Mouse (Mus musculus) cerebellum, adult 18-20 months (tissue): ENCODE data around the gene Irf2bp2.

Experiments
- DNase-seq, 2 experiments: peaks; one replicate each; pipeline ENCODE4 v3.0.0; 2021

The Irf2bp2 gene

DNA sequence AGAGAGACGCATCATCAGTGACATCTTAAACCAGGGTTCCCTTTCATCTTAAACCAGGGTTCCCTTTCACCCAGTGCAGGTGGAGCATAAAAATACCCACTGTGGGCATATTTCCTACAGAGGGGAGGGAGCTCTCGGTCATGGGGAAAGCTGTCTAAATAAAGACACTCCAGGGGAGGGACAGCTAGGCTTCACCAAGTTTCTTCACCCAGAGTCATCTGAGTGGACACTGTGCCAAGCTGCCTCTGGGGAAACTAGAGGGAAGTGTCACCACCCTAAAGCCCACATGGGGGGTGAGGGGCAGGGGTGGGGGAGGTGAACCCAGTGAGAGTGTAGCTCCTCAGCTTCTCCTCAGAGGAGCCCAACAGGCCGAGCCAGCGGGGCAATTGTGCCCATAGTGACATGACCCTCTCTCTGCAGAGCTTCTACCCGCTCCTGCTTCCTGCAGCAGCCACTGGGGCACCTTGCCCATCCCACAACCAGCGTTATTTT, 27.8 kb downstream of the Irf2bp2 start:
- DNase-seq: no peak

DNA sequence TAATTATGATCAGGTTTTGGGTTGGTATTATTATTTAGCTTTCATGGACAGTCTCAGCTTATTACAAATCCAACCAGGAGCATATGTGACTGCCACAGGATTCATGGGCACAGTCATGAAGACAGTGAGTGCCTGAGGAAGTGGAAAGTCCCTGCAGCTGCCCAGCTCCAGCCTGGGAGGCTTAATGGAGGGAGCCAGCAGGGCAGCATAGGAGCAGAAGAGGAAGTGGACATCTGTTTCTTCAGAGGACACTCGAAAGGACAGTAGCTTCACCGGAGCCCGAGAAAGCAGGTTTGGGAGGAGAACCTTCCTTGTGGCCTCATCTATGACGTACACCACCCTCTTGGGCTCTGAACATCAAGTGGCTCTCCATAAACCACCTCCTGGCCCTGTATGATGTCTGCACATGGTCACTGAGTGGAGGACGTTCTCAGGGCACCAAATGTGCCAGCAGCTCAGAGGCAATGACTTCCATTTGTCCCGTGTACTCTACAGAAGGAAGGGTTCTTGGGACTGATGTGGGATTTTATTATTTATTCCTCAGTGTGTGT, 28.5 kb downstream of the Irf2bp2 start:
- DNase-seq: no peak

DNA sequence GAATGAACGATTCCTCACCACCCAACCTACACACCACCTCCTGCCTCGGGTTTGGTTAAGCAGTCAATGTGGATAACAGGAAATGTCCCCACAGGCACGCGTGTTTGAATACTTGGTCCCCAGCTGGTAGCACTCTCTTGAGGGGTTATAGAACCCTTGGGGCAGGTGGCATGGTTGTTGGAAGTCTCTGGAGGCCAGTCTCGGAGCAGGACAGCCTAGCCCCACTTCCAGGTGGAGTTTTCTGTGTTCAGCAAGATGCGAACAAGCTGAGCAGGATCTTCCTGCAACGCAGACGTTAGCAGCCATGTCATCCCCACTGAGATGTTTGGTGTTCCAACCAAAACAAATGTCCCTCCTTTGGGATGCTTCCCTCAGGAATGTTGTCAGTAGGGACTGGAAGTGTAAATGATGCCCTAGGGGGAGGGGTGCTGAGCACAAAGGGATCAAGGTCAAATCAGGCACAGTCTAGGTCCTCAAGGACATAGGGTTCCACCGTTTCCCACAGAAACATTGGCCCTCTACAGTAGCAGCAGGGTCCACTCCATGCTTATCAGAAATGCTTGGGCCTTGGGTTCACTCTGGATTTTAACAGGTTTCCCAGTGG, 29.1 kb downstream of the Irf2bp2 start:
- DNase-seq: no peak

DNA sequence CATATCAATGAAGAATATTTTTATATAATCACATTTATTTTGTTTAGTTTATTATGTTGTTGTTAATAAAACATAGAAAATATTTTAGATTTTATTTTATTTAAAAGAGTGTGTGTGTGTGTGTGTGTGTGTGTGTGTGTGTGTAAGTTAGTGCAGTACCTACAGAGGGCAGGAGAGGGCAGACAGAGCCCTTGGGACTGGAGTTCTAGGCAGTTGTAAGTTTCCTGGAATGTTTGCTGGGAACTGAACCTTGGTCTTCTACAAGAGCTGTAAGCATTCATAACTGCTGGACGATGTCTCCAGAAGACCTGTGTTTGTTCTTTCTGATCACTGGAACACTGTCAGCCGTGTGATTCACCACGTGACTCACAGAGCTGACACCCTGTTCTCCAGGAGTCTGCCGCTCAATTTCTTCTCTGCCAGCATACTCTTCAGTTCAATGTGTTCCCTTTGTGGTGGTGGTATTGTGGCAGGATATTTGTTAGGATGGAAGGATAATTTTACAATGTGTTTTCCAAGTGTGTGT, 32.4 kb downstream of the Irf2bp2 start:
- DNase-seq: no peak

DNA sequence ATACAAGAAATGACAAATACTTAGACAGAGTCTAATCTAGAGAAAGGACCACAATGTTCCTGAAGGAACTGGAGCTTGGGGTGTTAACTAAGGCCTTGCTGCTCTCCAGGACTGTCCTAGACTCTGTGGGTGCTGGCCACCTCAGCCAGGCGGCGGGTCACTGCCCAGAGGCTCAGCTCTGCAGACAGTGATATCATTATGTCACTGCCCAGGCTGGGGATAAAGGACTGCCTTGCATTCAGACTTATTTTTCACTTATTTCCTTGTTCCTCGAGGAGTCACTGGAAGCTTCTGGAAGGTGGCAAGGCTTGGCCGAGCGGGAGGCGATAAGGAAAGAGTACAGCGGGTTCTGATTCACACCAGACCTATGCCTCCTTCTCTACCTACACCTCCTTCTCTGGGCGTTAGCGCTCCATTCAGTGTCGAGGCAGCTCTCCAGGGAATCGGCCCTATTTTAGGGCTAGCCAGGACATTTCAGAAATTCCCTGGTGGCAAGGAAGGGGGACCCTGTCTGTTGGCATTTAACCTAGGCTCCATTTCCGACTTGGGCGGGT, 35.3 kb downstream of the Irf2bp2 start:
- no peak for DNase-seq

DNA sequence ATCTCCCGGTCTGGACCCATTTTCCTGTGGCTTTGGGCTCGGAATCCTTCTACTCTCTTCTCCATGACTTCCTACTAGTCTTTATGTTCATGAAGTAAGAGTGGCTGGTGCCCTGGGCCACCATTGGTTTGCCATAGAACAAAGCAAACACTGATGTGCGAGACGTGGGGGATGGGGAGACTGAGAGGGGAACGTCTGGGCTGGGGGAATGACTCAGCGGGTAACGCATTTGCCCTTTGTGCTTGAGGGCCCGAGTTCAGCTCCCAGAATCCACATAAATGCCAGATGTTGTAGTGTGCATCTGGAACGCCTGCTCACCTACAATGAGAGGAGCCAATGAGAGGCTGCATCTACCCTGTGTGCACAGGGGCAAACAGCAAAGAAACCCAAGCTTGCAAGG, 36.4 kb downstream of the Irf2bp2 start:
- DNase-seq: no peak

DNA sequence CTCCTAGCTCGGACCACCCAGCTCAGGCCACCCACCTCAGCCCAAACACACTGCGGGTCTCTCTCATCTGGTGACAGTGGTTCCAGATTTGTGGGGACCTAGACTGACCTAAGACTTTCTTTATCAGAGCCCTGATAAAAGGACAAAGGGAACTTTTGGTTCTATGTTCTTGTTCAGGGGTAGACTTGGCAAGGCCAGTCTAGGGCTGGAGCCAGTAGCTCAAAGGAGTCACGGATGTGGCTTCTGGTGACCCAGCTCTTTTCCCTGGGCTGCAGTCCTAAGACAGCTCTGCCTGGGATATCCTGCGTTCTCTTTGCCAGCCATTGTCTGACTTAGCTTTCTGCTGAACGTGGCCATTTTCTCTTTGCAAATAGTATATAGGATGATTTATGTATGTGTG, 37.1 kb downstream of the Irf2bp2 start:
- no peak for DNase-seq

DNA sequence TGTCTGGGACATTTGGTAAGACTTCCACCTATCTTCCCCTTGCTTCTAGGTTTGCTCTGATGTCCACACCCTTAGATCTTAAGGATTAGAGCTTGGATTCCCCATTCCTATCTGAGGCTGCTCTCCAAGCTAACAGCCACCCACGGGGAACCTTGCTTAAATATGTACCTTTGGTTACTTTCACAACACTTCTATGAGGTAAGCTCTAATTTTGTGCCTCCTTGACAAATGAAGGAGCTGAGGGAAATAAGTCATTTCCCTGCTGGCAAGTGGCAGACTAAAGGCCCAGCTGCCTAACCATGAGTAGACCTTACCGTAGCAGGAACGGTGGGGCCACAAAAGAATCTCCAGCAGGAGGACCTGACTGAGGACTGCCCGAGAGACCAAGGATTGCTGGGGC, 39.0 kb downstream of the Irf2bp2 start:
- no peak for DNase-seq

DNA sequence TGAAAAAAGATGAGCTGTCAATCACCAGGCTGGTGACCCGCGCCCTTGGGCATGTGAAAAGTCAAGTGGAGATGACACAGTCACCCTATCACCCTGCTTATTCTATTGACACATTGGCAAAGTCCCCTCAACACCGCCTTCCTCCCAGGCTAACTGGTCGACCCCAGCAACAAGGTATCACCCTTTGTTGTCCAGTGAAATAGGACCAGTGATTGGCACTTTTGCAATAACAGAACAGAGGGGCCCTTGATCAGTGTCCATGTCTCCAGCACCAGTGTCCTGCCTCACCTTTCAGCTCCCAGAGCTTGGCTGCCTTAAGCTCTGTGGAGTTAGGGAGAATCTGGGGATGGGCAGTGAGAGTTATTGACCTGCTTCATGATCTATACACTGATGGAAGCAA, 41.9 kb downstream of the Irf2bp2 start:
- DNase-seq: no peak

DNA sequence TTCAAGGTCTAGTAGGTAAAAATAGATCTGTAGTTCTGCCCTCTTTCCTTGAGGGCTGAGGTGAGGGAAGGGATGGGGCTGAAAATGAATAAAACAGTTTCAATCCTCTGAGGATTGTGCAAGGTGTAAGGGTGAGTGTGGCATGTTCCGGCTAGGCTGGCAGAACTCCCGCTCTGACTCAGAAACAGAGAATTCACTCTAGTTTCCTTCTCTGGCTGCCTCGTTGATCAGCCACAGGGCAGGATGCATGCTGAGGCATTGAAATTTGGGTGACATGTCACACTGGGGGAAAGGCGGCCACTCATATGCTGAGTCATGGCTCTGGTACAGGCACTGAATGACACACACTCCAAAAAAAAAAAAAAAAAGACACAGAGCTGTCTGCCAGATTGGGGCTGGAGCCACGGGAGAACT, 42.8 kb downstream of the Irf2bp2 start:
- DNase-seq: peak; percentile 35 to 41

DNA sequence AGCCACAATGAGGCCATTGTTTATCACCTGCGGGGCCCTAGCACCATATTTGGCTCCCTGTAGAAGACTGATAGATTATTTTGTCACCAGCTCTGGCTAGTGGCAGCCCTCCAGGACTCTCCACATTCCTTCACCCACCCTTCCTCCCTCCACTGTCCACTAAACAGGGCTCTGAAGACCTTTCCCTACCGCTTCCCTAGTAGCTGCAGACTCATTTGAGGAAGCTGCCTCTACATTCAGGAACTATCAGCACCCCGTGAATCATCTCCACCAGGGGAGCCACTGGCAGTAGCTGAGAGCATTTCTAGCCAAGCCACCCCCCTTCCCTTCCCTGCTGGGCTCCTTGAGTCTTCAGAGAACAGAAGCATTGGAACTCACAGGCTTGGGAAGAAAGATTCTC, 45.9 kb downstream of the Irf2bp2 start:
- no peak for DNase-seq

DNA sequence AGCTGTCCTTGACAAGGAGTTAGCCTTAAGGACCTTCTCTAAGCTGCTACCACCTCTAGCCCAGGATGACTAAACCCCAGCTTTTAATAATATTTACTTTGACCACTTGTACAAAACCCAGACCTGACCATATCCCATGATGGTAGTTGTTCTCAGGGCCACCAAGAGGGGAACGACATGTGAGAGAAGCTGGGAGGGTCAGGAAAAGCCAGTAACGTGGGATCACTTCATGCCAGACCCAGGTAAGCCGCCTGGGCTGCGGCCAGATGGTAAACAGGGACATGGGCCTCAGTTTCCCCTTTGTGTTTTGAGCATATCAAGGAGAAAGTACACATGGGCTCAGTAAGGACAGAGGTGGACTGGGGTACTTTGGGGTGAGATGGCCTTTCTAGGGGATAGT, 46.4 kb downstream of the Irf2bp2 start:
- no peak for DNase-seq

DNA sequence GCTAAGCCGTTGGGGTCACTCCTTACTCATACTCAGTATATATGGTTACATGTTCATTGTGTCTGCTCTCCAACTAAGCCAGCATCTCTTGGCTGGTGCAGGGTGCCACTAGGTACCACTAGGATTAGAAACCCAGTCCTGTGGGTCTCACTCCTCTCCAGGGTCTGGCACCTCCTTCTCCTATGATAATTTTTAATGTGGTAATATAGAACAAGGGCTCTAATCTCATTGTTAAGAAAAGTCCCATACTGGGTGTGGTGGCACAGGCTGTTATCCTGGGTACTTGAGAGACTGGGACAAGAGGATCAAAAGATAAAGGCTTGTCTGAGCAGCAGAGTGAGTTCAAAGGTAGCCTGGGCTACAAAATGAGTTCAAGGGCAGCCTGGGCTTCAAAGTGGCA, 47.3 kb downstream of the Irf2bp2 start:
- DNase-seq: no peak

DNA sequence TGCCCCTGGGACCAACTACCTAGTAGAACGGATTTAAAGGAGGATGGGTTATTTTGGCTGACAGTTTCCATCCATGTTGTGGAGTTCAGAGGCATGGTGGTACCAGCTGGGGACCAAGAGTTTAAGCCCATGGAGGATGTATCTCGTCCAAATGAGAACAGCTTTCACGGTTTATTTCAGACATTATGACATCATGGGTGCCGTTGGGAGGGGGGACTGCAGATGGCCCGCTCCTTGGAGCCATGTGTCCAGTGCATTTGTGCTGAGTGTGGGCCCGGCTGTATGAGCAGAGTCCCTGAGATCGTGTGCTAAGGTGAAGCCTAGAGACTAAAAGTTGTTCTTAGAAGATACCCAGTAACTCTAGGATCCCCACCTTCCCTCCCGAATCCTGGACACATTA, 50.4 kb downstream of the Irf2bp2 start:
- DNase-seq: peak; percentile 80 to 84

DNA sequence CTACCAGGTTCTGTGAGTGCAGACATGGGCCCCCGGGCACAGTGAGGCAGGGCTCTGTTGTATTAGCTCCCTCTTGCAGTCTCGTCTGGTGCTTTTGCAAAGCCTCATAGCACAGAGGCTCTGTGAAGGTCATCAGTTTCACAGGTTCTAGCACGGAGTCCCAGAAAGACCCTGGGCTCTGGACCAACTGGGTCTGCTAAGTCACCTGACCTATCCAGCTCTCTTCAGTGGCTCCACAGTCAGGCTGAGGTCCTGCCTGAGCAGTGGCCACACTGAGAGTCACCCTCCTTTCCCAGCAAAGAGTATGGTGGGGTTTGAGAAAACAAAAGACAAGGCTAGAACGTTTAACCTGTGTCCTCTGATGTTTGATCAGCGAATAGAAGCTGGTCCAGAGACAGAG, 51.0 kb downstream of the Irf2bp2 start:
- no peak for DNase-seq

DNA sequence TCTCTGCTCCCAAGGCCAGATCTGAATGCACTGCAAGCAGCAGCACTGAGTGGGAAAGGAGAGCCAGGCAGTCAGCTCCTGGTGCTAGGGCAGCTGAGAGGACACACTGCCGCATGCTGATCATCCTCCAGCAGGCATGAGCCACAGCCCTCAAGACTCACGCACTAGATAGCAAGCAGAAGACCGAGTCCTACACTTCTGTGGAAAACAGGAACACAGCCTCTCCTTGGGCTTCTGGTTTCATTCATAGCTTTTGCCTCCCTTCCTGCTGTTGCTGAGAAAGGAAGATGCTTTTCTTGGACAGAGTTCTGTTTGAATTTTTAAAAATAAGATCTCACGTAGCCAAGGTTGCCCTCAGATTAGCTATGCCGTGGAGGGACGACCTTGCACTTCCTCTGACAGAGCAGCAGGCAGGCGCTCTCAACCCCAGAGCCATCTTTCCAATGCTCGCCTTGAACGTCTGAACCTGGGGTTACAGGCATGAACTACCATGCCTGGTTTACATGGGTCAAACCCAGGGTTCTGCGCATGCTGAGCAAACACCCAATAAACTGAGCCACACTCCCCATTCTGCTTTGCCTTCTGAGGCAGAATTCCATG, 51.6 kb downstream of the Irf2bp2 start:
- no peak for DNase-seq

DNA sequence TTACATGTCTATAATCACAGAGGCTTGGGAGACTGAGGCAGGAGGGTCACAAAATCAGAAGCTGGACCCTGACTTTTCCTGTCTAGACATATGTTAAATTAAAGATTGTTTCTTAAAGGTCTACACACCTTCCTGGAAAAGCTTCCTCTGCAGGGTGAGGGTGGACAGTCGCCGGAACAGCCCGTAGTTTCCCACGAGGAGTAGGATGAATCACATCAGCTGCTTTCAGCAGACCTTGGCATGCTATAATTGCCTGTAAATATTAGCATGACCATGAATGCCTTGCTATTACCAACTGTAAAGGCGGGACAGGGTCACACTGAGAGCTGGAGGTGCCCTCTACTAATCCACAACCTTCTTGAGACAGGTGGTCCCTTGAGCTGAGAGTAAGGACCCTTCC, 53.5 kb downstream of the Irf2bp2 start:
- DNase-seq: no peak

DNA sequence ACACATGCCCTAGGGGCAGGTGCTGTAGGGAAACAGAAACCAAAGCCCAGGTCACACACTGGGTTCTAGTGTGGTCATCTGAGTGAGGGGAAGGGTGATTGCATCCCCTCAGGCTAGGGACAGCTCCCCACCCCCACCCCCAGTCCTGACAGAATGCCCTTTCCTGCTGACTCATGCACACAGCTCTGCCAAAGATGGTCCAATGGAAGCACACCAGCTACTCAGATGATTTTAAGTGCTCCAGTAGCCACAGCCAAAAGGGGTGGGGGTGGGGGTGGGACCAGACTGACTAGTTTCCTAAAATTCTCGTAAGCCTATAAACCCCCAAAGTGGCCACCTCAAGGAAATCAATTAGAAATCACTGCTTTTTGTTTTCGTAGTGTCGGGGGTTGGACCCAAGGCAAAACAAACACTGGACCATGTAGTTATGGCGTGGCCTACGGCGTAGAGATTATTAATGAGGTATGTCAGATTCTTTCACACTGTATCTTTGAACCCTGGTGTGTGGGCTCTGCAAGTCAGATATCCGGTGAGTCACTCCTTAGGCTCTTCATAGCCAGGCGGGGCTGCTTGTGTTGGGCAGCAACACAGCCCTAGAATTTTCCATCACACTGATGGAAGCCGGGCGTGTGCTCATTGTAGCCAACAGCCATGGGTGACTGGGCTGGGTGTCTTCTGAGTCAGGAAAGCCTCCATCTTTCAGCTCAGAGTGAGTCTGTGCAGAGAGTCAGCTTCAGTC, 54.3 kb downstream of the Irf2bp2 start:
- no peak for DNase-seq

DNA sequence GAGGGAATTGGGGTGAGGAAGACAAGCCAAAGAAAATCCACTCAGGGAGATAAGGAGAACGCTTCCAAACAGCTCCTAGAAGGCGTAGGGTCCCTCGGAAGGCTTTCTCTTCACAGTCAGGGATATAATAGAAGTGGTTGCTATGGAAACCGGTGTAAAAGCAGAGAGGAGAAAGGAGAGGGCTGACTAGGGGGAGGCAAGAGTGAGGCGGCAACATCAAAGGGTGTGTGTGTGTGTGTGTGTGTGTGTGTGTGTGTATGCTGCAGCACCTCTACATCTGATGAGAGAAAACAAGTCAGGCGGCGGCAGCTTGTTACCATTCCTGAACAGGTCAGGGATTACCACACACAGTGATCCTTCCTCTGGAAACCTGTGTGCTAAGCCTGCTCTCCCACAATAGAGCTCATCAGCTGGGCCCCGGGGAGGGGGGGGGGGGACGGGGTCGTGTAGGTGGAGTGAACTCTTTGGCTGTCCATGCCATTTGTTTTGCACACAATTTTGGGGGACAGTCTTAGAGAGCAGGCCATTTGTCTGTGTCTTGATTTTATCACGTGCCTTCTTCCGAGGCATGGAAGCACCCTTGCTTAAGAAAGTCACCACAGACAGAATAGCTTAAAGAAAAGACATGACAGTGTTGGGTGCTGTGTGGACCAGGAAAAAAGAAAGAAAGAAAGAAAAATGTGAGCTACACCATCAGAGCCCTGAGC, 55.0 kb downstream of the Irf2bp2 start:
- no peak for DNase-seq
